Mouse (Mus musculus): ENCODE measurements around the gene Ppp2r2c. TPM values are rescaled to one million over a fixed set of nuclear protein-coding genes. Genes with fewer than 3 reads are reported as not detected.

The Ppp2r2c gene
- 0.36 TPM for polyA plus RNA-seq (2014; fragmentation: Illumina TruSeq; extraction: RNeasy Lipid Tissue Mini Kit (QIAGEN cat#74804); ENCODE audit: low read depth, low replicate concordance)

GRCm38 (mm10) chr5:36868266-36869090 lies at the start of gene Ppp2r2c:
Ppp2r2c (plus strand) TSS chr5:36868513.

DNA sequence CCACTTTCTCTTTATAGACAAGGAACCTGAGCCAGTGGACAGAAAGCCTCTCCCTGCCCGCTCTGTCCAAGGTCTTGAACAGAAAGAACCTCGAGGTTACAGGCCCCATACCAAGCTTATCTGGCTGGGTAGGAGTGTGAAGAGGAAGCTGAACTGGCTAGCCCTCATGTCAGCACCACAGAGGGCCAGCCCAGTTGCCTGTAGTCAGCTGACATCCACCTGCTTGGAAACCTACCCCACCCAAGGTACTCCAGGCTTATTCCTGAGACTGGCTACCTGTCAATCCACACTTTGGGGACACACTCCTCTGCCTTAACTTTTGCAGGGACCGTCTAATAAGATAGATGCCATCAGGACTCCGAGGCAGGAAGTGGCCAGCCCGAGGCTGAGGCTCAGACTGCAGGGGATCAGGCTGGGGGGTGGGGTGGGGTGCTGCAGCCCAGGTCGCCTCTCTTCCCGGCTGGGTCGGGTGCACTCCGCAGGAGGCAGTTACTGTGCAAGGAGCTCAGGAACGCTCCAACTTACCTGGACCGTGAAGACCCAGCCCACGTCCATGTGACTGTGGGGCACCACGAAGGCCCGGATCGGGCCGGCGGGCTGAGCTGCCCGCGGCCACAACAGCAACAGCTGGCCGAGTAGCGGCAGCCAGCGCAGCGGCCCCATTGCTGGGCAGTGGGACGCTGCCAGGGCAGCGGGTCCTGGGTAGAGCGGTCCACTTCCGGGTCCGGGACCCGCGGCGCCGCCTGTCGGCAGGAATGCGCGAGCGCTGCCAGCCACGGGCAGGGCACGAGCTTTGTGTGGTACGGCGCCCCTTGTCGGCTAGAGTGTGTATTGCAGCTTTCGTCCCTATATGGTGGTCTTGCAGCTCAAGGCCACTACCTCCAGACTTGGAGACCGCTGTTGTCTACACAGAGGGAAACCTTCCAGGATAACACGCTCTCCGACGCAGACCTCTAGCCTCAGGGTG lies 38.1 kb upstream of the Ppp2r2c start, which contains the start of gene Man2b2:
TSS of gene Man2b2 (minus strand) at position 741 of the 967 bp plus-strand sequence.

GRCm38 (mm10) chr5:36988781-36989624 lies 120.7 kb downstream of the Ppp2r2c start, which contains the start of gene Wfs1:
Wfs1 (minus strand) TSS chr5:36989205.

Other genes starting within 250 kb of the Ppp2r2c start
- 26.1 TPM for gene D5Ertd579e, start 172.5 kb upstream of the Ppp2r2c start, polyA plus RNA-seq (2014; fragmentation: Illumina TruSeq; extraction: RNeasy Lipid Tissue Mini Kit (QIAGEN cat#74804); ENCODE audit: low read depth, low replicate concordance)
- 18.3 TPM for gene Bloc1s4, start 119.9 kb upstream of the Ppp2r2c start, polyA plus RNA-seq (2014; fragmentation: Illumina TruSeq; extraction: RNeasy Lipid Tissue Mini Kit (QIAGEN cat#74804); ENCODE audit: low read depth, low replicate concordance)
- 356 TPM for gene Mrfap1, start 71.7 kb upstream of the Ppp2r2c start, polyA plus RNA-seq (2014; fragmentation: Illumina TruSeq; extraction: RNeasy Lipid Tissue Mini Kit (QIAGEN cat#74804); ENCODE audit: low read depth, low replicate concordance)
- gene Man2b2, start 37.9 kb upstream of the Ppp2r2c start, polyA plus RNA-seq (2014; fragmentation: Illumina TruSeq; extraction: RNeasy Lipid Tissue Mini Kit (QIAGEN cat#74804); ENCODE audit: low read depth, low replicate concordance) = 2.9 TPM
- gene Wfs1, start 120.7 kb downstream of the Ppp2r2c start, polyA plus RNA-seq (2014; fragmentation: Illumina TruSeq; extraction: RNeasy Lipid Tissue Mini Kit (QIAGEN cat#74804); ENCODE audit: low read depth, low replicate concordance) = 0.27 TPM
- 0.46 TPM for gene Gm1043, start 216.9 kb downstream of the Ppp2r2c start, polyA plus RNA-seq (2014; fragmentation: Illumina TruSeq; extraction: RNeasy Lipid Tissue Mini Kit (QIAGEN cat#74804); ENCODE audit: low read depth, low replicate concordance)

All from testis, adult 10 weeks (tissue).